ENCODE assay signal across 8 mouse cellular contexts in genomic region chr3:34443731-34444628, GRCm38 (mm10).
DNase-seq lines count a peak whose midpoint lies in the region; ATAC-seq and TF ChIP-seq lines count a peak whose summit lies in the region.

No protein-coding gene starts in this region.

- no peaks in the 10 kb centered on the region for H3K79me2 ChIP-seq in heart, adult 2 months (replicated peaks; ENCODE audit: control insufficient read depth, insufficient read depth, low read length)

- 67% methylated on average over 28 of the region's 28 CpGs for WGBS in heart, embryonic 13.5 days
- 66% methylated on average over 28 of the region's 28 CpGs for WGBS in heart, adult 2 months
- WGBS in embryonic facial prominence, embryonic 10.5 days, result 41% methylated on average over 28 of the region's 28 CpGs
- WGBS in midbrain, embryonic 10.5 days, result 41% methylated on average over 28 of the region's 28 CpGs
- WGBS in thymus, adult 2 months, result 91% methylated on average over 28 of the region's 28 CpGs
- WGBS in stomach, postnatal 0 days, result 57% methylated on average over 28 of the region's 28 CpGs

- peaks cover 3% of the 10 kb centered on the region; the same call in 1 of the 2 replicates for H3K4me1 ChIP-seq in heart, embryonic 13.5 days
- no peaks in the 10 kb centered on the region for H3K4me1 ChIP-seq in heart, adult 2 months (ENCODE audit: control insufficient read depth, insufficient read depth, low read length)
- peaks cover 42% of the 10 kb centered on the region for H3K4me1 ChIP-seq in embryonic facial prominence, embryonic 10.5 days
- peaks cover 59% of the 10 kb centered on the region for H3K4me1 ChIP-seq in midbrain, embryonic 10.5 days
- H3K4me1 ChIP-seq in thymus, adult 2 months (replicated peaks; ENCODE audit: control insufficient read depth, insufficient read depth, low read length), result no peaks in the 10 kb centered on the region
- H3K4me1 ChIP-seq in stomach, postnatal 0 days (replicated peaks; ENCODE audit: control insufficient read depth, insufficient read depth), result no peaks in the 10 kb centered on the region

- no peak overlapping the region for H3K9ac ChIP-seq in heart, embryonic 13.5 days
- H3K9ac ChIP-seq in heart, adult 2 months (ENCODE audit: low read depth, low read length), result no peak overlapping the region
- H3K9ac ChIP-seq in stomach, postnatal 0 days (ENCODE audit: low read length), result no peak overlapping the region

- no peak for TF ChIP-seq CTCF in heart, adult 2 months (IDR thresholded peaks at IDR 0.05)
- TF ChIP-seq CTCF in thymus, adult 2 months (IDR thresholded peaks at IDR 0.05; ENCODE audit: borderline replicate concordance, control insufficient read depth, extremely low read depth, insufficient read depth, low read length, poor library complexity), result no peak
- TF ChIP-seq CTCF in stomach, postnatal 0 days (IDR thresholded peaks at IDR 0.05; ENCODE audit: low read depth), result no peak

- no peaks in the 10 kb centered on the region for H3K27me3 ChIP-seq in heart, embryonic 13.5 days (replicated peaks)
- H3K27me3 ChIP-seq in heart, adult 2 months (ENCODE audit: control insufficient read depth, insufficient read depth, low read length), result no peaks in the 10 kb centered on the region
- peaks cover 11% of the 10 kb centered on the region for H3K27me3 ChIP-seq in embryonic facial prominence, embryonic 10.5 days (replicated peaks; ENCODE audit: low read depth, poor library complexity, severe bottlenecking)
- no peaks in the 10 kb centered on the region for H3K27me3 ChIP-seq in midbrain, embryonic 10.5 days (ENCODE audit: low read depth, poor library complexity, severe bottlenecking)
- H3K27me3 ChIP-seq in thymus, adult 2 months (ENCODE audit: control insufficient read depth, insufficient read depth, low read length), result no peaks in the 10 kb centered on the region
- H3K27me3 ChIP-seq in stomach, postnatal 0 days (ENCODE audit: control insufficient read depth, insufficient read depth, low read length), result no peaks in the 10 kb centered on the region

- H3K27ac ChIP-seq in heart, embryonic 13.5 days (replicated peaks), result no peak overlapping the region
- H3K27ac ChIP-seq in heart, adult 2 months, result no peak overlapping the region
- H3K27ac ChIP-seq in embryonic facial prominence, embryonic 10.5 days (replicated peaks), result peak overlapping the region; percentile 48; the same call in 1 of the 2 replicates
- H3K27ac ChIP-seq in midbrain, embryonic 10.5 days (replicated peaks), result peak overlapping the region; percentile 82
- no peak overlapping the region for H3K27ac ChIP-seq in thymus, adult 2 months (ENCODE audit: control insufficient read depth, insufficient read depth, low read length)
- no peak overlapping the region for H3K27ac ChIP-seq in stomach, postnatal 0 days (replicated peaks)

- no peak for TF ChIP-seq EP300 in heart, adult 2 months (IDR thresholded peaks at IDR 0.05; ENCODE audit: insufficient read depth, low read depth, low read length)
- no peak for TF ChIP-seq EP300 in stomach, postnatal 0 days (optimal IDR thresholded peaks at IDR 0.05)

- H3K36me3 ChIP-seq in heart, embryonic 13.5 days, result no peaks in the 10 kb centered on the region
- no peaks in the 10 kb centered on the region for H3K36me3 ChIP-seq in heart, adult 2 months (ENCODE audit: control insufficient read depth, insufficient read depth, low read length)
- no peaks in the 10 kb centered on the region for H3K36me3 ChIP-seq in embryonic facial prominence, embryonic 10.5 days (replicated peaks)
- H3K36me3 ChIP-seq in midbrain, embryonic 10.5 days, result no peaks in the 10 kb centered on the region
- H3K36me3 ChIP-seq in thymus, adult 2 months (ENCODE audit: control insufficient read depth, insufficient read depth, low read length), result no peaks in the 10 kb centered on the region
- H3K36me3 ChIP-seq in stomach, postnatal 0 days (ENCODE audit: control insufficient read depth, insufficient read depth, low read length), result no peaks in the 10 kb centered on the region

- TF ChIP-seq POLR2A in heart, adult 2 months (IDR thresholded peaks at IDR 0.05; ENCODE audit: insufficient read depth, low read depth, low read length), result no peak
- TF ChIP-seq POLR2A in thymus, adult 2 months (IDR thresholded peaks at IDR 0.05; ENCODE audit: control insufficient read depth, extremely low read depth, insufficient read depth, low read length, poor library complexity), result no peak

- H3K9me3 ChIP-seq in heart, embryonic 13.5 days, result 0 out of 2 replicates have a peak, but pooled peaks cover 7% of the 10 kb centered on the region
- H3K9me3 ChIP-seq in embryonic facial prominence, embryonic 10.5 days, result peaks cover 7% of the 10 kb centered on the region; the same call in 1 of the 2 replicates
- peaks cover 8% of the 10 kb centered on the region for H3K9me3 ChIP-seq in midbrain, embryonic 10.5 days (replicated peaks)
- H3K9me3 ChIP-seq in stomach, postnatal 0 days (ENCODE audit: control insufficient read depth, low read length), result no peaks in the 10 kb centered on the region

- H3K4me2 ChIP-seq in heart, embryonic 13.5 days, result peak overlapping the region; percentile 33; the same call in 1 of the 2 replicates
- no peak overlapping the region for H3K4me2 ChIP-seq in stomach, postnatal 0 days (replicated peaks; ENCODE audit: low read depth)

- DNase-seq in heart, adult 2 months, result no peak
- peak; percentile 36 for DNase-seq in embryonic facial prominence, embryonic 10.5 days (ENCODE audit: low spot score)
- DNase-seq in layer of hippocampus, adult 11-12 months (ENCODE audit: low spot score), result peak; percentile 85
- peak; percentile 23 for DNase-seq in midbrain, embryonic 10.5 days (ENCODE audit: low spot score)
- DNase-seq in testis, postnatal 10 days (ENCODE audit: low spot score), result peak; percentile 67
- no peak for DNase-seq in thymus, adult 2 months
- DNase-seq in stomach, postnatal 0 days (ENCODE audit: low spot score), result no peak

- no peak overlapping the region for H3K4me3 ChIP-seq in heart, embryonic 13.5 days
- no peak overlapping the region for H3K4me3 ChIP-seq in heart, adult 2 months
- H3K4me3 ChIP-seq in embryonic facial prominence, embryonic 10.5 days, result no peak overlapping the region
- H3K4me3 ChIP-seq in midbrain, embryonic 10.5 days, result peak overlapping the region; percentile 27; the same call in 1 of the 2 replicates
- H3K4me3 ChIP-seq in thymus, adult 2 months (ENCODE audit: control insufficient read depth, insufficient read depth, low read length), result no peak overlapping the region
- H3K4me3 ChIP-seq in stomach, postnatal 0 days (ENCODE audit: low read depth, low read length), result no peak overlapping the region

- ATAC-seq in heart, embryonic 13.5 days (ENCODE audit: extremely low read depth, insufficient number of reproducible peaks, low FRiP score, low TSS enrichment), result no peak
- ATAC-seq in stomach, postnatal 0 days (ENCODE audit: low FRiP score, low TSS enrichment), result no peak

- intact Hi-C loops in heart, adult 2 months (cut with DNase I), result no loop called here

Comparison
In these comparisons a context has a peak if more than half of its experiments do, and no peak if none do; other contexts are left out.
1. H3K27ac ChIP-seq: peak in embryonic facial prominence, embryonic 10.5 days (single experiment) and midbrain, embryonic 10.5 days (single experiment); none in heart, embryonic 13.5 days (single experiment), heart, adult 2 months (single experiment), thymus, adult 2 months (single experiment) and stomach, postnatal 0 days (single experiment).
2. DNase-seq: peak in embryonic facial prominence, embryonic 10.5 days (single experiment), layer of hippocampus, adult 11-12 months (single experiment), midbrain, embryonic 10.5 days (single experiment) and testis, postnatal 10 days (single experiment); none in heart, adult 2 months (0 of 2), thymus, adult 2 months (single experiment) and stomach, postnatal 0 days (single experiment).